Mouse (Mus musculus) neural tube, embryonic 11.5 days (tissue): ENCODE results near the gene Med19. TPM values are rescaled to one million over a fixed set of nuclear protein-coding genes. Genes with fewer than 3 reads are reported as not detected.
A peak's percentile ranks its signal among the peaks of the same experiment; 100 is the strongest.

ENCODE experiments used
- ATAC-seq: fragments of 200-750 bp; cut with Nextera tagmentation; 2 replicates; pipeline ENCODE4 v1.8.0; 2017; ENCODE audit warnings: moderate number of reproducible peaks, mild to moderate bottlenecking, moderate TSS enrichment, moderate library complexity; ENCODE audit not compliant: insufficient read depth, low FRiP score, low TSS enrichment
- DNase-seq: peaks from one replicate; pipeline ENCODE4 v3.0.0-alpha.2; 2015; ENCODE audit warnings: low spot score
- H3K27ac ChIP-seq: fragments of 300-500 bp; sonication (generic); 2 replicates; pipeline ENCODE4 v1.5.1; 2014; ENCODE audit warnings: low read depth, mild to moderate bottlenecking, low read length
- H3K27me3 ChIP-seq: fragments of 300-500 bp; sonication (generic); 2 replicates; pipeline ENCODE4 v1.6.1; 2014; ENCODE audit warnings: mild to moderate bottlenecking, low read length, mixed read lengths; ENCODE audit not compliant: control insufficient read depth, insufficient read depth
- H3K36me3 ChIP-seq: fragments of 300-500 bp; sonication (generic); 2 replicates; pipeline ENCODE4 v1.6.1; 2014; ENCODE audit warnings: mild to moderate bottlenecking, low read length, moderate library complexity, mixed read lengths; ENCODE audit not compliant: control insufficient read depth, insufficient read depth
- H3K4me1 ChIP-seq: fragments of 300-500 bp; sonication (generic); 2 replicates; pipeline ENCODE4 v1.6.1; 2014; ENCODE audit warnings: low read length, mixed read lengths; ENCODE audit not compliant: control insufficient read depth, insufficient read depth
- H3K4me2 ChIP-seq: fragments of 300-500 bp; sonication (generic); 2 replicates; pipeline ENCODE4 v1.6.1; 2014; ENCODE audit warnings: low read depth, mild to moderate bottlenecking, moderate library complexity
- H3K4me3 ChIP-seq: fragments of 300-500 bp; sonication (generic); 2 replicates; pipeline ENCODE4 v1.5.1; 2014; ENCODE audit warnings: low read depth, low read length
- H3K9ac ChIP-seq: fragments of 300-500 bp; sonication (generic); 2 replicates; pipeline ENCODE4 v1.6.1; 2014; ENCODE audit warnings: mild to moderate bottlenecking, low read length
- H3K9me3 ChIP-seq: fragments of 300-500 bp; sonication (generic); 2 replicates; pipeline ENCODE4 v1.6.1; 2016; ENCODE audit warnings: low read length; ENCODE audit not compliant: control insufficient read depth
- WGBS: fragments of 180-500 bp; shearing (Covaris S2); extraction: QIAGEN DNeasy Blood & Tissue Kit; methylation state at CpG from one replicate; pipeline ENCODE4 v1.1.7; 2014; 5-methylcytosine and 5-hydroxymethylcytosine counted together
- polyA plus RNA-seq: library from polyadenylated mRNA; unstranded; fragments of >200 nt; fragmentation: Nextera tagmentation; extraction: Ambion mirVana; gene quantifications from 2 replicates; pipeline ENCODE4 v1.2.1, GENCODE M21; 2014

Gene Med19
- polyA plus RNA-seq, 1 experiment from 2014 or later = 59.4 TPM

GRCm38 (mm10) chr2:84677270-84677967 is 783 bp upstream of the Med19 start:
- H3K27me3 ChIP-seq = no peaks in the 10 kb centered on the region
- H3K4me3 ChIP-seq = peak overlapping the region; percentile 56
- peaks cover 13% of the 10 kb centered on the region for H3K4me1 ChIP-seq
- peak overlapping the region; percentile 70 for H3K4me2 ChIP-seq
- peak; percentile 64 for ATAC-seq
- H3K27ac ChIP-seq = no peak overlapping the region
- no peaks in the 10 kb centered on the region for H3K9me3 ChIP-seq
- H3K36me3 ChIP-seq = peaks cover 15% of the 10 kb centered on the region
- peak overlapping the region; percentile 48 for H3K9ac ChIP-seq
- WGBS = 11% methylated on average over 22 of the region's 22 CpGs
- DNase-seq = no peak

DNA sequence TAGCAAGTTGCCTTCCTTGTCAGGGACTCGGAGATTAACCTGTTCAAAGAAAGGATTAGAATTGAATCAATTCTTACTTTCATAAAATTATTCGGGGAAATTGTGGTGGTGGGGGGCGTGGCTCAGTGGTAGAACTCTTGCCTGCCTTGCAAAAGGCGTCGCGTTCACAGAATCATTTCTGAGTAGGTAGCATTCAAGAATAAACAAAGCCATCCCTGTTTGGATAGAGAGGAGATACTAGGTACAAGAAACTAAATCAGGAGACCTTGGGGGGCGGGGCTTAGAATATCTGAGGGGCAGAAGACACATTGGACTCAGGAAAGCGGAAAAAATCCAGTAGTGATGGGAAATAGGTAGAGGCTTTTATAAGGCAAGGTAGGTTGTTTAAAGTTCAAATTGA is 814 bp downstream of the Med19 start, which contains the start of gene Tmx2:
Tmx2 (minus strand) TSS at position 125 of the 400 bp plus-strand sequence.
- peak within 1 kb of the TSS; percentile 55 for H3K4me2 ChIP-seq
- ATAC-seq = no peak
- H3K9me3 ChIP-seq = no peaks in the 10 kb centered on the region

DNA sequence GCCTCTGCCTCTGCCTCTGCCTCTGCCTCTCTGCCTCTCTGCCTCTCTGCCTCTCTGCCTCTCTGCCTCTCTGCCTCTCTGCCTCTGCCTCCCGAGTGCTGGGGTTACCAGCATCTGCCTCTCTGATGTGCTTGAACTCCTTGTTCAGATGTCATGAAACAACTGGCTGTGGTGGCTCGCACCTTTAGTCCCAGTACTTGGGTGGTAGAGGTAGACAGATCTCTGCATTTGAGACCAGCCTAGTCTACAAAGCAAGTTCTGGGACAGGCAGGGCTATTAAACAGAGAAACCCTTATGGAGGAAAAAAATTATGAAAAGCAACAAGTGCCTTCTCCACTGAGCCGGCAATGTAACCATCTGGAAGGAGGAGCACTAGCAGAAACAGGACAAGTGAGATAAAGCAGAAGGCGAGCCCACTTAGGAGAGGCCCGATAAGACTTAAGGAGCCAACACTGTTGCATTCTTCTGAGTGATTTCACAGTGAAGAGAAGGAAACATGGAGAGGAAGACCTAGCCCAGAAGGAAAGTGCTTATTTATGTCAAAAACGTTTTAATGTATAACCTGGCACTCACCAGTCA is 4.5 kb downstream of the Med19 start:
- peaks cover 7% of the 10 kb centered on the region for H3K4me1 ChIP-seq
- H3K9me3 ChIP-seq = no peaks in the 10 kb centered on the region
- no peak overlapping the region for H3K9ac ChIP-seq
- WGBS = 87% methylated on average over 6 of the region's 6 CpGs
- no peaks in the 10 kb centered on the region for H3K27me3 ChIP-seq
- no peak overlapping the region for H3K27ac ChIP-seq
- H3K4me3 ChIP-seq = no peak overlapping the region
- peaks cover 8% of the 10 kb centered on the region for H3K36me3 ChIP-seq
- no peak for ATAC-seq
- DNase-seq = no peak
- no peak overlapping the region for H3K4me2 ChIP-seq

More for the DNA sequence above, 814 bp downstream of the Med19 start, which contains the start of gene Tmx2:
- 20% methylated on average over 8 of the region's 8 CpGs for WGBS
- Histone ChIP-seq H3K9ac (peak within 1 kb of the TSS; percentile 66), H3K27me3 (no peaks in the 10 kb centered on the region), H3K27ac (no peak within 1 kb of the TSS), H3K4me3 (peak within 1 kb of the TSS; percentile 76), H3K36me3 (peaks cover 9% of the 10 kb centered on the region; the same call in 1 of the 2 replicates), H3K4me1 (peaks cover 13% of the 10 kb centered on the region)
- DNase-seq = no peak

- Histone ChIP-seq H3K36me3 (peaks cover 27% of the 10 kb centered on the region), H3K9me3 (no peaks in the 10 kb centered on the region)
- WGBS = 89% methylated on average over 2 of the region's 2 CpGs
Measured at GRCm38 (mm10) chr2:84688080-84688844, 10.1 kb downstream of the Med19 start.

DNA sequence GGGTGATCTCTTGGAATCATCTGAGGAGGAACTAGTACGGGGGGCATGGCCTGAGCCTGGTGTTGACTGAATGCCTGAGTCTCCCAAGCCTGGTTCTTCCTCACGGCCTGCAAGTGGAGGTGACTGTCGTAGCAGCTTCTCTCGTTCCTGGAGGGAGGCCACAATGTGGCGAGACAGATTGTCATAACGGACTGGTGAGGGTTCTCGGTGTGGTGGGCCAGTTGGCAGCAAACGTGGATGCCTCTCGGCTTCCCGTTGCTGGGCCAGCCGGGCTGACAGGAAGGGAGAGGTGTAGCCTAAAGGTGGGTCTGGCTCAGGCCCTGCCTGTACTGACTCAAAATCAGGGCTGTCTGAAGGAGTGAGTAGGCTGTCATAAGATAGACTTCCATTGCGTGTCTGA is 11.8 kb downstream of the Med19 start:
- Histone ChIP-seq H3K27me3 (no peaks in the 10 kb centered on the region), H3K4me3 (no peak overlapping the region), H3K27ac (no peak overlapping the region), H3K4me1 (no peaks in the 10 kb centered on the region), H3K9ac (no peak overlapping the region), H3K9me3 (no peaks in the 10 kb centered on the region), H3K4me2 (no peak overlapping the region), H3K36me3 (peaks cover 30% of the 10 kb centered on the region)
- ATAC-seq (no peak), DNase-seq (no peak)
- WGBS = 91% methylated on average over 12 of the region's 12 CpGs

More at GRCm38 (mm10) chr2:84688080-84688844, 10.1 kb downstream of the Med19 start:
- Histone ChIP-seq H3K4me2 (no peak overlapping the region), H3K27me3 (no peaks in the 10 kb centered on the region), H3K4me3 (no peak overlapping the region), H3K27ac (no peak overlapping the region), H3K4me1 (no peaks in the 10 kb centered on the region), H3K9ac (no peak overlapping the region)
- DNase-seq = no peak
- ATAC-seq = no peak

GRCm38 (mm10) chr2:84695007-84695695 is 16.9 kb downstream of the Med19 start:
- H3K27ac ChIP-seq = no peak overlapping the region
- DNase-seq (no peak), ATAC-seq (no peak)
- H3K4me2 ChIP-seq = no peak overlapping the region
- peaks cover 14% of the 10 kb centered on the region for H3K36me3 ChIP-seq
- H3K4me3 ChIP-seq = no peak overlapping the region
- H3K9ac ChIP-seq = no peak overlapping the region
- H3K9me3 ChIP-seq = no peaks in the 10 kb centered on the region
- 91% methylated on average over 5 of the region's 5 CpGs for WGBS
- no peaks in the 10 kb centered on the region for H3K27me3 ChIP-seq
- no peaks in the 10 kb centered on the region for H3K4me1 ChIP-seq

DNA sequence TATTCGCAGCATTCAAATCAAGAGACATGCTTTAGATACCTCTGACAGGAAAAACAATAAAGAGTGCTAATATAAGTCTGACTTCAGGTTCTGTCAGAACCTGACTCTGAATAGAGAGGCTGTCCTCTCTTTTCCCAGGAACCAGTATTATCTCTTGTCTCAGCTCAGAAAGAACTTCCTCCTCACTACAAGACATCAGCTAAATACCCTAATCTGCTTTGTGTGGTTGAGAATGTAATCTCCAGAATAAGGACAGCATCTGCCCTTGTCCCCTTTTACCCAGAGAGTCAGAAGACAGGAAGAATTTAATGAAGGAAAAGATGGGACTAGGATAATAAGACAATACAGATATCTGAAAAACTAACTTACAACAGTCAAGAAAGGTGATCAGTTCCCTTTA is 25.3 kb downstream of the Med19 start:
- Histone ChIP-seq H3K27me3 (no peaks in the 10 kb centered on the region), H3K4me1 (no peaks in the 10 kb centered on the region), H3K4me2 (no peak overlapping the region), H3K9ac (no peak overlapping the region), H3K4me3 (no peak overlapping the region), H3K27ac (no peak overlapping the region), H3K36me3 (no peaks in the 10 kb centered on the region; the same call in 1 of the 2 replicates), H3K9me3 (no peaks in the 10 kb centered on the region)
- ATAC-seq (no peak), DNase-seq (no peak)
- 97% methylated on average over 1 of the region's 1 CpGs for WGBS

DNA sequence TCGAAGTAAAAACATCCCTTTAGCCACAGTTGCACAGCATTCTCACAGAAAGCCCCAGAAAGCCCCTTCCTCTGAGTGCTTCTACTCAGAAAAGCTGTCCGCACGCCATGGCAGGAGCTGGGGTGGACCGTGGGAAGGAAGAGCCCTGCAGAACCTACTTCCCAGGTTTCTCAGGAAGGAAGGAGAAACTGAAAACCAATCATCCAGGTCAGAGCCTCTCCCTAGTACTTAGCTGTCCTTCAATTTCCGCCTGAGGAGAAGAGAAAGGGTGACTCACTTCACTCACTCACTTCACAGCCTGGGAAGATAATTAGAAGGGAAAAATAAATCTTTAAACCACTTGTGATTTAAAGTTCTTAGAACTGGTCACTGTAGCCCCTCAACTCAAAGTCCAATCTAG is 26.1 kb downstream of the Med19 start:
- DNase-seq = no peak
- H3K4me2 ChIP-seq = no peak overlapping the region
- no peak overlapping the region for H3K9ac ChIP-seq
- H3K9me3 ChIP-seq = no peaks in the 10 kb centered on the region
- H3K27ac ChIP-seq = no peak overlapping the region
- H3K4me3 ChIP-seq = no peak overlapping the region
- H3K4me1 ChIP-seq = no peaks in the 10 kb centered on the region
- 91% methylated on average over 5 of the region's 5 CpGs for WGBS
- no peak for ATAC-seq
- no peaks in the 10 kb centered on the region for H3K27me3 ChIP-seq
- peaks cover 2% of the 10 kb centered on the region; the same call in 1 of the 2 replicates for H3K36me3 ChIP-seq
